Mouse (Mus musculus) CH12.LX (cell line): Measurements from ENCODE around the gene St7.

Source experiments
- CTCF ChIP-seq, 2 experiments: IDR thresholded peaks in 1 of 2; conservative IDR thresholded peaks in 1 of 2; 2 replicates each; pipeline ENCODE4 v1.5.1; 2011 to 2012; ENCODE audit warnings: low read depth in 2 of 2, low read length in 2 of 2, improper control_type of control experiment in 1 of 2, inconsistent platforms in 1 of 2, mild to moderate bottlenecking in 1 of 2, moderate library complexity in 1 of 2
- EP300 ChIP-seq: IDR thresholded peaks from 2 replicates; pipeline ENCODE4 v1.6.1; 2011; ENCODE audit warnings: low read length, improper control_type of control experiment
- ETS1 ChIP-seq: conservative IDR thresholded peaks from 2 replicates; pipeline ENCODE4 v1.6.1; 2012; ENCODE audit warnings: low read depth, mild to moderate bottlenecking, inconsistent platforms, low read length, improper control_type of control experiment, moderate library complexity
- POLR2A ChIP-seq: IDR thresholded peaks from 2 replicates; pipeline ENCODE4 v1.6.1; 2011; ENCODE audit warnings: low read depth, mild to moderate bottlenecking, improper control_type of control experiment, low read length
- POLR2AphosphoS2 ChIP-seq: IDR thresholded peaks from 2 replicates; pipeline ENCODE4 v1.6.1; 2011; ENCODE audit warnings: low read depth, low read length, improper control_type of control experiment
- SMC3 ChIP-seq: IDR thresholded peaks from 2 replicates; pipeline ENCODE4 v1.6.1; 2011; ENCODE audit warnings: low read depth, low read length, improper control_type of control experiment
- USF2 ChIP-seq: conservative IDR thresholded peaks from 2 replicates; pipeline ENCODE4 v1.6.1; 2011; ENCODE audit warnings: low read depth, low read length, improper control_type of control experiment
- ZC3H11A ChIP-seq: IDR thresholded peaks from 2 replicates; pipeline ENCODE4 v1.6.1; 2012; ENCODE audit warnings: low read depth, mild to moderate bottlenecking, inconsistent platforms, low read length, improper control_type of control experiment
- ZNF384 ChIP-seq: IDR thresholded peaks from 2 replicates; pipeline ENCODE4 v1.6.1; 2012; ENCODE audit warnings: low read depth, low read length, improper control_type of control experiment, inconsistent platforms

DNA sequence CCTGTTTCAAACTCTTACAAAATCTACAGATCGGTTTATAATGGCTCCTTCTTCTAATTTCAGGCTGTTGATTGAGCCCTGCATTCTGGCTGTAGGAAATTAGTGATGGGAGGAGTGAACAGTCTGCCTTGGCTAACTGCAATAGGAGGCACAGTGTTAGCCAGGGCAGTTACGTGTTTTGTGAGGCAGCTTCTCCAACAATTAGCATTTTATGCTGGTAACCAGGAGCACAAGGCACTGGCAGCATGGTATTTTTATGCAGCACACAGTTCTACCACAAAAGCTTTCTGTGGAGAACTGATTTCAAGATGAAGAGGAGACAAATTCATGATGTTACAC lies 71.9 kb downstream of the St7 start:
- no peak for TF ChIP-seq USF2
- TF ChIP-seq POLR2A: 0 out of 2 replicates have a peak, but pooled peaks have one; percentile 6
- no peak; the same call in 1 of the 2 replicates for TF ChIP-seq EP300
- no peak for TF ChIP-seq ZNF384
- no peak for TF ChIP-seq ZC3H11A
- TF ChIP-seq POLR2AphosphoS2: no peak
- no peak for TF ChIP-seq ETS1
- no peak for TF ChIP-seq CTCF (conservative IDR thresholded peaks at IDR 0.05 in 1 of 2, IDR thresholded peaks at IDR 0.05 in 1 of 2; ENCODE audit: low read depth in 2 of 2, low read length in 2 of 2)
- TF ChIP-seq SMC3: no peak
